Mouse (Mus musculus) frontal cortex, adult (tissue): ENCODE results near the gene Cntnap2.
"Not testable (repeated sequence)": the region's sequence is repeated elsewhere in the genome, so short reads cannot be mapped to it uniquely, and the experiment has no call there.

Experiments
- ATAC-seq: cut with Nextera tagmentation; 2 replicates; pipeline ENCODE4 v1.9.2; 2017; ENCODE audit warnings: mild to moderate bottlenecking, moderate library complexity, mixed read lengths; ENCODE audit not compliant: low TSS enrichment

Cntnap2 gene

GRCm38 (mm10) chr6:47239376-47239921, 2180.3 kb downstream of the Cntnap2 start:
- peak; percentile 98 for ATAC-seq

GRCm38 (mm10) chr6:47241379-47241778, 2182.2 kb downstream of the Cntnap2 start:
- ATAC-seq = no peak

GRCm38 (mm10) chr6:47243863-47244606, 2184.9 kb downstream of the Cntnap2 start:
- peak; percentile 78 for ATAC-seq

- no peak for ATAC-seq
Observed at GRCm38 (mm10) chr6:47244642-47245041, 2185.5 kb downstream of the Cntnap2 start.

GRCm38 (mm10) chr6:47255270-47255669, 2196.1 kb downstream of the Cntnap2 start:
- no peak for ATAC-seq

GRCm38 (mm10) chr6:47256227-47256887, 2197.2 kb downstream of the Cntnap2 start:
- ATAC-seq = no peak

- ATAC-seq = no peak
Observed at GRCm38 (mm10) chr6:47256918-47257506, 2197.9 kb downstream of the Cntnap2 start.

- ATAC-seq = peak; percentile 62
Observed at GRCm38 (mm10) chr6:47259626-47260114, 2200.5 kb downstream of the Cntnap2 start.

- ATAC-seq = no peak
Observed at GRCm38 (mm10) chr6:47267236-47267635, 2208.1 kb downstream of the Cntnap2 start.

GRCm38 (mm10) chr6:47269455-47269854, 2210.3 kb downstream of the Cntnap2 start:
- no peak for ATAC-seq

- no peak for ATAC-seq
Observed at GRCm38 (mm10) chr6:47271576-47271975, 2212.4 kb downstream of the Cntnap2 start.

GRCm38 (mm10) chr6:47272606-47273575, 2213.7 kb downstream of the Cntnap2 start:
- ATAC-seq = no peak

- no peak for ATAC-seq
Observed at GRCm38 (mm10) chr6:47275065-47275464, 2215.9 kb downstream of the Cntnap2 start.

GRCm38 (mm10) chr6:47279183-47279582, 2220.0 kb downstream of the Cntnap2 start:
- no peak for ATAC-seq

- peak; percentile 21; the same call in 1 of the 2 replicates for ATAC-seq
Observed at GRCm38 (mm10) chr6:47281584-47281983, 2222.4 kb downstream of the Cntnap2 start.

- no peak for ATAC-seq
Observed at GRCm38 (mm10) chr6:47284794-47285193, 2225.6 kb downstream of the Cntnap2 start.

- ATAC-seq = no peak
Observed at GRCm38 (mm10) chr6:47285742-47286141, 2226.6 kb downstream of the Cntnap2 start.

GRCm38 (mm10) chr6:47286247-47286967, 2227.2 kb downstream of the Cntnap2 start:
- not testable (repeated sequence) for ATAC-seq

- no peak for ATAC-seq
Observed at GRCm38 (mm10) chr6:47287722-47288121, 2228.6 kb downstream of the Cntnap2 start.

GRCm38 (mm10) chr6:47291973-47292372, 2232.8 kb downstream of the Cntnap2 start:
- no peak for ATAC-seq
